Mouse (Mus musculus) liver, postnatal 0 days (tissue): ENCODE data around the gene Trim40.

Experiments used
- CTCF ChIP-seq: sonication (generic); IDR thresholded peaks from 2 replicates; pipeline ENCODE4 v1.5.1; 2016; ENCODE audit warnings: antibody characterized with exemption, low read depth
- EP300 ChIP-seq: IDR thresholded peaks from 2 replicates; pipeline ENCODE4 v1.6.1; 2016; ENCODE audit warnings: antibody characterized with exemption, low read depth, mild to moderate bottlenecking

- TF ChIP-seq CTCF (no peak), EP300 (no peak)
Measured at GRCm38 (mm10) chr17:36851200-36851599, 38.7 kb downstream of the Trim40 start.
